Comparison of ENCODE assay signal across 19 mouse cellular contexts in the genomic region with DNA sequence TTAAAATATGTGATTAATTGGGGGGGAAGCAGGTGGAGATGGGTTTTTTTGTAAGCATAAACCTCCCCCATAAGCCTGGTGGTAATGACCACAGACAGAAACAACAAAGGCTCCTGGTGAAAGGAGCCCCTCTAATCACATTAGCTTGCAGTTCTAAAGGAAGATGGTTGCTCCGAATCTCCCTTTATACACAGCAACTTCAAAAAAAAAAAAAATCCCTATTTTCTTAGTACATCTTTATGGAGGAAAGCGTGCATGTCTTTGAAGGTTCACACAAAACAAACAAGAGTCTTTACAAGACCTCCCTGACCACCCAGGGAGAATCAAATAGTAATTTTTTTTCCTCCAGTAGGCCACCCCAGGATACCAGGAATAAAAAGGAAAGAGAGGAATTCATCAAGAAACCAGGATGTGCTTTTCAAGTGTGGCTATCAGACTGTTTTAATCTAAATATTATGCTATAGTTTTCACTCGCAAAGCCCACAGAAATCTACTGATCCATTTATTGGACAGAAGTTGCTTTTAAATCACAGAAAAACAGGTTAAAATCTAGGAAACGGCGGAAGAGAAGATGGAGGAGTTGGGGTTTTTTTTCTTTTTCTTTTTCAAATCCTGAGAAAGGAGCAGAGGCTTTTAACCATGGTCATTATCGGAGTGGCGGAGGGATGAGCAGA.
DNase-seq lines count a peak whose midpoint lies in the region; ATAC-seq lines count a peak whose summit lies in the region.
"Had no signal": no experiment of that assay in that cellular context is flagged by ENCODE, and none has a peak within 500 bp of the region (broad histone marks: within the 10 kb centered on the region; RNA-seq: fewer than 3 reads in every experiment).

No protein-coding gene starts in this region.

- no peaks in the 10 kb centered on the region for H3K9me3 ChIP-seq in forebrain, embryonic 10.5 days
- no peaks in the 10 kb centered on the region for H3K9me3 ChIP-seq in forebrain, embryonic 15.5 days
- no peaks in the 10 kb centered on the region for H3K9me3 ChIP-seq in hindbrain, embryonic 16.5 days (ENCODE audit: control insufficient read depth, low read length)
- H3K9me3 ChIP-seq in midbrain, embryonic 16.5 days (replicated peaks; ENCODE audit: control insufficient read depth, low read length, poor library complexity, severe bottlenecking) = no peaks in the 10 kb centered on the region
- H3K9me3 ChIP-seq in heart, embryonic 10.5 days = no peaks in the 10 kb centered on the region
- H3K9me3 ChIP-seq: G1E; lung, embryonic 15.5 days; stomach, embryonic 15.5 days had no signal

- peak overlapping the region; percentile 78 for H3K27ac ChIP-seq in forebrain, embryonic 10.5 days
- peak overlapping the region; percentile 61 for H3K27ac ChIP-seq in forebrain, embryonic 15.5 days (replicated peaks)
- peak overlapping the region; percentile 29; the same call in 1 of the 2 replicates for H3K27ac ChIP-seq in hindbrain, embryonic 16.5 days (ENCODE audit: low read depth, low read length)
- H3K27ac ChIP-seq in midbrain, embryonic 16.5 days (ENCODE audit: low read length) = peak overlapping the region; percentile 71
- H3K27ac ChIP-seq in heart, embryonic 10.5 days = no peak overlapping the region
- H3K27ac ChIP-seq: lung, embryonic 15.5 days; stomach, embryonic 15.5 days had no signal

- peaks cover 7% of the 10 kb centered on the region; the same call in 1 of the 2 replicates for H3K27me3 ChIP-seq in forebrain, embryonic 10.5 days (ENCODE audit: poor library complexity, severe bottlenecking)
- H3K27me3 ChIP-seq in forebrain, embryonic 15.5 days = no peaks in the 10 kb centered on the region
- H3K27me3 ChIP-seq in hindbrain, embryonic 16.5 days (replicated peaks; ENCODE audit: control insufficient read depth, insufficient read depth, low read length) = no peaks in the 10 kb centered on the region
- no peaks in the 10 kb centered on the region for H3K27me3 ChIP-seq in midbrain, embryonic 16.5 days (ENCODE audit: control insufficient read depth, insufficient read depth, low read depth, low read length)
- no peaks in the 10 kb centered on the region for H3K27me3 ChIP-seq in heart, embryonic 10.5 days (ENCODE audit: insufficient read depth, poor library complexity, severe bottlenecking)
- H3K27me3 ChIP-seq: lung, embryonic 15.5 days; stomach, embryonic 15.5 days had no signal

- no peak overlapping the region for H3K9ac ChIP-seq in forebrain, embryonic 15.5 days (replicated peaks)
- no peak overlapping the region for H3K9ac ChIP-seq in hindbrain, embryonic 16.5 days (ENCODE audit: low read depth, low read length)
- peak overlapping the region; percentile 35; the same call in 1 of the 2 replicates for H3K9ac ChIP-seq in midbrain, embryonic 16.5 days (ENCODE audit: low read depth, low read length)
- H3K9ac ChIP-seq: lung, embryonic 15.5 days; stomach, embryonic 15.5 days had no signal

- WGBS in forebrain, embryonic 10.5 days = 30% methylated on average over 7 of the region's 7 CpGs
- WGBS in forebrain, embryonic 15.5 days = 28% methylated on average over 7 of the region's 7 CpGs
- 37% methylated on average over 7 of the region's 7 CpGs for WGBS in hindbrain, embryonic 16.5 days
- 15% methylated on average over 7 of the region's 7 CpGs for WGBS in midbrain, embryonic 16.5 days
- WGBS in heart, embryonic 10.5 days = 76% methylated on average over 7 of the region's 7 CpGs

- peak overlapping the region; percentile 25; the same call in 1 of the 2 replicates for H3K4me3 ChIP-seq in forebrain, embryonic 10.5 days
- no peak overlapping the region for H3K4me3 ChIP-seq in forebrain, embryonic 15.5 days
- H3K4me3 ChIP-seq in hindbrain, embryonic 16.5 days (ENCODE audit: low read length) = no peak overlapping the region
- H3K4me3 ChIP-seq in midbrain, embryonic 16.5 days (ENCODE audit: low read depth, low read length) = no peak overlapping the region
- no peak overlapping the region for H3K4me3 ChIP-seq in heart, embryonic 10.5 days
- H3K4me3 ChIP-seq: lung, embryonic 15.5 days; stomach, embryonic 15.5 days had no signal

- peaks cover 70% of the 10 kb centered on the region for H3K4me1 ChIP-seq in forebrain, embryonic 10.5 days
- H3K4me1 ChIP-seq in forebrain, embryonic 15.5 days = peaks cover 48% of the 10 kb centered on the region
- H3K4me1 ChIP-seq in hindbrain, embryonic 16.5 days (ENCODE audit: control insufficient read depth, insufficient read depth, low read depth, low read length) = peaks cover 21% of the 10 kb centered on the region
- peaks cover 30% of the 10 kb centered on the region for H3K4me1 ChIP-seq in midbrain, embryonic 16.5 days (ENCODE audit: control insufficient read depth, insufficient read depth, low read length)
- H3K4me1 ChIP-seq in heart, embryonic 10.5 days = peaks cover 15% of the 10 kb centered on the region

- no peak for DNase-seq in forebrain, embryonic 10.5 days (ENCODE audit: extremely low spot score, low spot score)
- no peak for DNase-seq in adipocyte (ENCODE audit: low spot score)
- DNase-seq in heart, embryonic 10.5 days (ENCODE audit: low spot score) = no peak
- DNase-seq in heart, adult 11 months = no peak
- DNase-seq: adrenal gland, adult 2 months; cerebellum, adult 9-10 months; embryo, embryonic 11 days; heart, postnatal 4 days; kidney, adult 11 months; kidney, postnatal 25 days; layer of hippocampus, adult 9-11 months had no signal

- H3K4me2 ChIP-seq in forebrain, embryonic 15.5 days (replicated peaks) = no peak overlapping the region
- H3K4me2 ChIP-seq in hindbrain, embryonic 16.5 days (ENCODE audit: low read length) = no peak overlapping the region
- H3K4me2 ChIP-seq in midbrain, embryonic 16.5 days (ENCODE audit: low read length) = peak overlapping the region; percentile 34; the same call in 1 of the 2 replicates
- H3K4me2 ChIP-seq: heart, embryonic 11.5 days; lung, embryonic 15.5 days; stomach, embryonic 15.5 days had no signal

- H3K36me3 ChIP-seq in forebrain, embryonic 10.5 days (replicated peaks) = peaks cover 3% of the 10 kb centered on the region; the same call in 1 of the 2 replicates
- no peaks in the 10 kb centered on the region for H3K36me3 ChIP-seq in forebrain, embryonic 15.5 days
- H3K36me3 ChIP-seq in hindbrain, embryonic 16.5 days (ENCODE audit: control insufficient read depth, insufficient read depth, low read length) = no peaks in the 10 kb centered on the region
- H3K36me3 ChIP-seq in midbrain, embryonic 16.5 days (ENCODE audit: control insufficient read depth, insufficient read depth, low read length) = no peaks in the 10 kb centered on the region
- H3K36me3 ChIP-seq in heart, embryonic 10.5 days = no peaks in the 10 kb centered on the region
- H3K36me3 ChIP-seq: G1E; lung, embryonic 15.5 days; stomach, embryonic 15.5 days had no signal

- ATAC-seq in forebrain, embryonic 15.5 days (replicated peaks) = no peak
- no peak for ATAC-seq in hindbrain, embryonic 16.5 days
- no peak for ATAC-seq in midbrain, embryonic 16.5 days
- no peak for ATAC-seq in erythroid progenitor cell, adult 5-6 weeks (replicated peaks; ENCODE audit: low FRiP score, poor library complexity, severe bottlenecking)
